Mouse (Mus musculus): Measurements from ENCODE around the gene Lias.

Gene Lias

DNA sequence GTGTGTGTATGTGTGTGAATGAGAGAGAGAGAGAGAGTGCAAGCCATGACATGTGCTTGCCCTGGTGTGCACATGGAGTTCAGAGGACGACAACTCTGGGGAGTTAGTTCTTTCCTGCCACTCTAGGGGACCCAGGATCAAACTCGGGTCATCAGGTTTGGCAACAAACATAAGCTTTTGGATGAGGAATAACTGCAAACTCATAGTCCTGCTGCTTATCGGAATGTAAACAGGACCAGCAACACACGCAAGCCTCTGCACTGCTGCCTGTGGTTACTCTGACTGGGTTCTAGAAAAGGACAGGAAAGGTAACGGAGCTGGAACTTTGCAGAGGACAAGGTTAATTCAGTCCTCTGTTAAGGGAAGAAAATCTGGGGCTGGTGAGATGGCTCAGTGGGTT is 34.0 kb downstream of the Lias start:
- in situ Hi-C loops (cut with MboI, MseI): no loop called here

DNA sequence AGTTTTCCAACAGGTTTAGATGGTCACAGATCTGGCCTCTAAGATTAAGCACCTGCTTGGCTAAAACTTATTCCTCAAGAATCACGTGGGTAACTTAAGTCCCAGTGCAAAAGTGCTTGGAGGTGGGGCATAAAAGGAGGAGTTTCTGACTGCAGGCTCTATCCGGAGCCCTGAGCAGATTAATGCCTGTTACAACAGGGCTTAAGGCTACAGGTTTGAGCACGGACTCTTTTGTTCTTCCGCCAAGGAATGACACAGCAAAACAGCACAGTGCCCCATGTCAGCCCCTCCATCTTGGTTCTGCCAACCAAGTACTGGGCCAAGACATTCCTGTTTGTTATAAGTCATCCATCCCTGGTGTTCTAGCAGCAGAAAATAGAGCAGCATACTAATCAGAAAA is 37.0 kb downstream of the Lias start:
- in situ Hi-C loops (cut with MboI, MseI): no loop called here

GRCm38 (mm10) chr5:65429441-65429840 is 38.1 kb downstream of the Lias start:
- in situ Hi-C loops (cut with MboI, MseI): no loop called here

GRCm38 (mm10) chr5:65434471-65435362 is 43.4 kb downstream of the Lias start:
- in situ Hi-C loops (cut with MboI, MseI): no loop called here

- in situ Hi-C loops (cut with MboI, MseI): no loop called here
These were observed 44.1 kb downstream of the Lias start for GRCm38 (mm10) chr5:65435363-65435805.

- in situ Hi-C loops (cut with MboI, MseI): no loop called here
These were observed 44.7 kb downstream of the Lias start, which contains the start of gene Ugdh for GRCm38 (mm10) chr5:65435806-65436561. Gene Ugdh, minus strand, starts transcription at chr5:65435949.

- in situ Hi-C loops (cut with MboI, MseI): no loop called here
These were observed 46.7 kb downstream of the Lias start for GRCm38 (mm10) chr5:65438041-65438440.

DNA sequence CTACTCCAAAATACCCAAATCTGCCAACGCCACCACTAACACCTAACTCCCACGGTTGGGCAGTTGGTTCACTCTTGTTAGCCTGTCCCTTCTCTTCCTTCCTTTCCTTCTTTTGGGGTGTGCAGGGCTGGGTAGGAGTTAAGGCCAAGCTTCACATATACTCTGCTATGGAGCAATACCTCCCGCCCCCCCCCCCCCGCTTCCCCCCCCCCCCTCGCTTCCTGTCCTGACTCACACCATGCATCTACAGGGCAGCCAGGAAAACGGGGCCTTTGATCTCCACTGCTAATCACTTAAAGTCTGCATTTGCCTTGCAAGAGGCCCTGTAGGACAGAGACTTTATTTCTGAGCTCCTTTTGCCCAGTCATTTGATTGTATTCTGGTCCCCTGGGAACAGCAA is 53.7 kb downstream of the Lias start:
- in situ Hi-C loops (cut with MboI, MseI): no loop called here

DNA sequence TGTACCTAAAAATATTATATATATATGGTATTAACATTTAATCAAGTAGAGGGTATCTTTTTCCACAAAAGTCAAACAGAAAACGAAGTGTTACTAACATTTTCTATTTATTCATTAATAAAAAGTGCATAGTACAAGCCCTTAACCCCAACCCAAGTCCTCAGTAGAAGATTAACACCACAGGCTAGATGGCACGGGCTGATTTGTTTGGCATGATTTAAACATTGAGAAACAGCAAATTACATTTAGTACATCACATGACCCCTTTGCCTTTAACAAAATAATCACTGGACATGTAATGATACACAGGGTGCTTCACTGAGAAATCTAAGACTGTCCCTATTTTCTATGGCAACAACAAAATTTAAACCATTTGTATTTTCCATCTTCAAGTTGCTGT is 55.5 kb downstream of the Lias start:
- in situ Hi-C loops (cut with MboI, MseI): no loop called here

GRCm38 (mm10) chr5:65447826-65448225 is 56.5 kb downstream of the Lias start:
- in situ Hi-C loops (cut with MboI, MseI): no loop called here

DNA sequence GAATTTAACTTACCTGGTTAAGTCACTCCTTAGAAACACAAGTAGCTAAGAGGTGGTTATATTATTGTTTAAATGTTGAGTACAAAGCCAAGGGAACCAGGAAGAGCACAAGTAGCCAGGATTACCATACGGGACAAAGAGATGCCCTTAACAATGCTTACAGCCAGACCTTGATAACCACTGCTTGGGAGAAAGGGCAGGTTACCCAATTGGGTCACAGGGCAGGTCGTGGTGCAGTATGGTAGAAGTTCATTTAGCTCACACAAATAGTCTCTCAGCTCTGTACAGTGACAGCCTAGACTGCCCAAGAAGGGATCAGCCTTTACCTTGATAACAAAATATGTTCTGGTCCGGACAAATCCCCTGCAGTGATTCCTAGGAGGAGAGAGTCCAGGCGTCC is 57.6 kb downstream of the Lias start:
- in situ Hi-C loops (cut with MboI, MseI): no loop called here

GRCm38 (mm10) chr5:65454771-65455170 is 63.5 kb downstream of the Lias start:
- in situ Hi-C loops (cut with MboI, MseI): no loop called here

DNA sequence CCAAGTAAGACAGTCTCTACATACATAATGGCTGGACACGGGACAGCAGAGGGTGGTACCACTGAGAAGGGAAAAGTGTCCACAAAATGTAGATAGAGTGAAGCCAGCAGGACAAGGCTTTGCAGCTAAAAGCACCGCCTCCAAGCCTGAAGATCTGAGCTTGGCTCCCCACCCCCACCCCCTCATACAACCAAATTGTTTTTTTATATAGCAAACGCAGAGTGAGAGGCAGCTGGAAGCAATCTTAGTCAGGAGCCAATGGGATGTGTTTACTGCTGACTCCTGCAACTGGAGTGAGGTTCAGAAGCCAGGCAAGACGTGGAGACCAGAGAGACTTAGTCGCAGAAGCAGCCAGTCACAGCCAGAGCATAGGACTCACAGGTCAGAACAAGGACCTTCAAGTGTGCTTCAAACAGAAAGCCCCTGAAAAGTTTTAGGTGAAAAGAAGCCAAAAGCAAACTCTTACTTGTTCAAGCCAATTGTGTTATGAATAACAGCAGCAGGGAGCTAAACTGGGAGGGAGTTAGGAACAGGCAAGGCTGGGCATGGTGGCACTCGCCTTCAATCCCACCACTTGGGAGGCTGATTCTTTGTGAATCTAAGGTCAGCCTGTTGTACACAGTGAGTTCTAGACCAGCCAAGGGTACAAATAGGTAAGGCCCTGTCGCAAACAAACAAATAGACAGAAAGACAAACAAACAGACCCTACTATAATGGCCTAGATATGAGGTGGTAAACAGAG is 66.0 kb downstream of the Lias start:
- in situ Hi-C loops (cut with MboI, MseI): no loop called here

GRCm38 (mm10) chr5:65457846-65458245 is 66.5 kb downstream of the Lias start:
- in situ Hi-C loops (cut with MboI, MseI): no loop called here

GRCm38 (mm10) chr5:65459454-65459853 is 68.2 kb downstream of the Lias start:
- in situ Hi-C loops (cut with MboI, MseI): no loop called here
